Mouse (Mus musculus) neural tube, embryonic 12.5 days (tissue): ENCODE results near the gene Smim14. TPM values are rescaled to one million over a fixed set of nuclear protein-coding genes. Genes with fewer than 3 reads are reported as not detected.
"Not testable (repeated sequence)": the region's sequence is repeated elsewhere in the genome, so short reads cannot be mapped to it uniquely, and the experiment has no call there.

Experiments
- ATAC-seq: fragments of 200-750 bp; cut with Nextera tagmentation; 2 replicates; pipeline ENCODE4 v1.8.0; 2017; ENCODE audit warnings: low read depth, mild to moderate bottlenecking, moderate TSS enrichment, moderate library complexity; ENCODE audit not compliant: low FRiP score
- H3K27ac ChIP-seq: fragments of 300-500 bp; sonication (generic); 2 replicates; pipeline ENCODE4 v1.5.1; 2016
- H3K27me3 ChIP-seq: fragments of 300-500 bp; sonication (generic); replicated peaks from 2 replicates; pipeline ENCODE4 v1.6.1; 2016; ENCODE audit warnings: mild to moderate bottlenecking
- H3K36me3 ChIP-seq: fragments of 300-500 bp; sonication (generic); 2 replicates; pipeline ENCODE4 v1.6.1; 2016; ENCODE audit warnings: mild to moderate bottlenecking
- H3K4me1 ChIP-seq: fragments of 300-500 bp; sonication (generic); 2 replicates; pipeline ENCODE4 v1.6.1; 2016
- H3K4me2 ChIP-seq: fragments of 300-500 bp; sonication (generic); replicated peaks from 2 replicates; pipeline ENCODE4 v1.6.1; 2016; ENCODE audit warnings: mild to moderate bottlenecking
- H3K4me3 ChIP-seq: fragments of 300-500 bp; sonication (generic); 2 replicates; pipeline ENCODE4 v1.5.1; 2016
- H3K9ac ChIP-seq: fragments of 300-500 bp; sonication (generic); 2 replicates; pipeline ENCODE4 v1.6.1; 2016; ENCODE audit warnings: mild to moderate bottlenecking
- H3K9me3 ChIP-seq: fragments of 300-500 bp; sonication (generic); 2 replicates; pipeline ENCODE4 v1.6.1; 2016; ENCODE audit warnings: mild to moderate bottlenecking
- WGBS: fragments of 180-500 bp; shearing (Covaris S2); methylation state at CpG from one replicate; pipeline ENCODE4 v1.1.7; 2016; 5-methylcytosine and 5-hydroxymethylcytosine counted together
- polyA plus RNA-seq: library from polyadenylated mRNA; unstranded; fragments of >200 nt; fragmentation: Nextera tagmentation; extraction: Ambion mirVana; gene quantifications from 2 replicates; pipeline ENCODE4 v1.2.1, GENCODE M21; 2016

The Smim14 gene
- polyA plus RNA-seq, 1 experiment from 2014 or later: 148 TPM

DNA sequence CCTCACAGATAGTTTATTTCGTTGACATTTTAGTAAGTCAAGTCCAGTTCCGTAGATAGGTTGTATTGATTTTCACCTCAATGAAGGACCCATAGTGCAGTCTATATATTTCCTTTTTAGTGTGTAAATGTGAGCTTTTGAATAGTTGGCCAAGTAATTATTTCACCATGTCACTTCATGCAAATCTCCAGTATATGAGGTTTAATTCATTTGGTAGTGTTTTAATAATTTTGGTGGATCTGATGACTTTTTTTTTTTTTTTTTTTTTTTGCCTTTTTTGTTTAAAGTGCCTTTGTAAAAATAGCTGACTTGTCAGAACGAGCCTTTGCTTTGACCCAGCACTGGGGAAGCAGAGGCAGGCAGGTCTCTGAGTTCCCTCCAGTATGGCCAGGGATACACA, 2.8 kb upstream of the Smim14 start:
- Histone ChIP-seq H3K27ac (no peak overlapping the region), H3K4me2 (no peak overlapping the region), H3K36me3 (no peaks in the 10 kb centered on the region), H3K9ac (no peak overlapping the region), H3K4me1 (peaks cover 8% of the 10 kb centered on the region), H3K27me3 (no peaks in the 10 kb centered on the region), H3K9me3 (no peaks in the 10 kb centered on the region), H3K4me3 (no peak overlapping the region)
- WGBS: 96% methylated on average over 3 of the region's 3 CpGs
- ATAC-seq: no peak

DNA sequence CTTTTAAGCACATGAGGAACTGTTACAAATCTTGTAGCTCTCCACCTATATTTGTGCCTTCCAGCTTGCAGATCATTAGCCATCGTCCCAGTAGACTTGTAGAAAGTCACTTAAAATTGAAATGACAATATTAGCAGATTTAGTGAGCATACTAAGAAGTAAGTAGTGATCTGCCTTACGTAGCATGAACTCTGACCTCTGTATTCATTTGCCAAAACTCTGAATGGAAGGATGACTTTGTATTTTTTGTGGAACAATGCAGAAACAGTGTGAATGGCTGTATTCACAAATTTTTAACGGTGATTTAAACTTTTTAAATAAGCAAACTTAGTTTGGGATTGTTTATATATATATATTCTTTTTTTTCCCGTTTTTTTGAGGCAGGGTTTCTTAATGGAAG, 1.8 kb upstream of the Smim14 start:
- no peaks in the 10 kb centered on the region for H3K36me3 ChIP-seq
- H3K4me2 ChIP-seq: peak overlapping the region; percentile 54
- H3K27me3 ChIP-seq: no peaks in the 10 kb centered on the region
- H3K9me3 ChIP-seq: no peaks in the 10 kb centered on the region
- peaks cover 8% of the 10 kb centered on the region for H3K4me1 ChIP-seq
- no peak overlapping the region for H3K9ac ChIP-seq
- 36% methylated on average over 4 of the region's 4 CpGs for WGBS
- no peak overlapping the region for H3K27ac ChIP-seq
- H3K4me3 ChIP-seq: 0 out of 2 replicates have a peak overlapping the region, but pooled peaks have one; percentile 7
- ATAC-seq: no peak

DNA sequence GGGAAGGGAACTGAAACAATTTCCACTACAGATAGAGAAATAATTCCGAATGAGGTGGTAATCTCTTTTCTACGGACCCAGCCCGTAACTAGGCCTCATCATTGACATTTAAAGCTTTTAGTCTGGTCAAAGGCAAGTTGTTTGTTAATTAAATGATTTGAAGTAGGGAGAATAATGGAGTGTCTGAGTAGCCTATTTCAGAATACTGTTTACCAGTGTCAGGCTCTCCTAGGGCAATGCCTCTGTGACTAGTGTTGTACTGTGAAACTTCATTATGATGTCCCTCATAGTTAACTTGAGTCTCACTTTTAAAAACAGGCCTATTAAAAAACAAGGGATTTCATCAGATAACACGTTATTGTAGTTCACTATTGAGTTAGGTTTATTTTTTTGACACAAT, 1.1 kb upstream of the Smim14 start:
- peaks cover 8% of the 10 kb centered on the region for H3K4me1 ChIP-seq

GRCm38 (mm10) chr5:65537420-65538071, 562 bp upstream of the Smim14 start:
- H3K36me3 ChIP-seq: no peaks in the 10 kb centered on the region
- peak; percentile 81 for ATAC-seq
- peak overlapping the region; percentile 69 for H3K4me2 ChIP-seq
- H3K4me3 ChIP-seq: peak overlapping the region; percentile 92
- H3K4me1 ChIP-seq: peaks cover 8% of the 10 kb centered on the region
- no peaks in the 10 kb centered on the region for H3K27me3 ChIP-seq
- peak overlapping the region; percentile 99 for H3K9ac ChIP-seq
- H3K27ac ChIP-seq: peak overlapping the region; percentile 99
- no peaks in the 10 kb centered on the region for H3K9me3 ChIP-seq
- WGBS: under 1% methylated on average over 56 of the region's 59 CpGs

More for the DNA sequence above, 1.1 kb upstream of the Smim14 start:
- Histone ChIP-seq H3K36me3 (no peaks in the 10 kb centered on the region), H3K27ac (peak overlapping the region; percentile 99), H3K9me3 (no peaks in the 10 kb centered on the region), H3K9ac (peak overlapping the region; percentile 99), H3K4me2 (peak overlapping the region; percentile 69), H3K4me3 (peak overlapping the region; percentile 92), H3K27me3 (no peaks in the 10 kb centered on the region)
- ATAC-seq: no peak
- WGBS: 1% methylated on average over 4 of the region's 4 CpGs

DNA sequence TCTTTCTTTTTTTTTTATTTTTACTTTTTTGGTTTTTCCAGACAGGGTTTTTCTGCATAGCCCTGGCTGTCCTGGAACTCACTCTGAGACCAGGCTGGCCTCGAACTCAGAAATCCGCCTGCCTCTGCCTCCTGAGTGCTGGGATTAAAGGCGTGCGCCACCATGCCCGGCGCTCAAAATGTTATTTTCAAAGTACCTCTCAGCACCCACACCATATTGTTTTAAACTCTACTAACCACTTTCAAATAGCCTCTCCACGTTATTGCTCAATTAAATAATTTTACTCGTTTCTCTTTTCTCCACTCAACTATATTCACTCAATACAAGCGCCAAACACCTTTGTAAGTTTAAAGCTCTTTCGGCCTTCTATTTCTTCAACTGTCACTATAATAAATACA, 917 bp downstream of the Smim14 start:
- Histone ChIP-seq H3K4me2 (peak overlapping the region; percentile 69), H3K9ac (0 out of 2 replicates have a peak overlapping the region, but pooled peaks have one; percentile 18), H3K4me3 (0 out of 2 replicates have a peak overlapping the region, but pooled peaks have one; percentile 92)
- H3K4me1 ChIP-seq, H3K27me3 ChIP-seq, H3K36me3 ChIP-seq, ATAC-seq, H3K9me3 ChIP-seq, H3K27ac ChIP-seq: not testable (repeated sequence)
- 87% methylated on average over 10 of the region's 10 CpGs for WGBS

DNA sequence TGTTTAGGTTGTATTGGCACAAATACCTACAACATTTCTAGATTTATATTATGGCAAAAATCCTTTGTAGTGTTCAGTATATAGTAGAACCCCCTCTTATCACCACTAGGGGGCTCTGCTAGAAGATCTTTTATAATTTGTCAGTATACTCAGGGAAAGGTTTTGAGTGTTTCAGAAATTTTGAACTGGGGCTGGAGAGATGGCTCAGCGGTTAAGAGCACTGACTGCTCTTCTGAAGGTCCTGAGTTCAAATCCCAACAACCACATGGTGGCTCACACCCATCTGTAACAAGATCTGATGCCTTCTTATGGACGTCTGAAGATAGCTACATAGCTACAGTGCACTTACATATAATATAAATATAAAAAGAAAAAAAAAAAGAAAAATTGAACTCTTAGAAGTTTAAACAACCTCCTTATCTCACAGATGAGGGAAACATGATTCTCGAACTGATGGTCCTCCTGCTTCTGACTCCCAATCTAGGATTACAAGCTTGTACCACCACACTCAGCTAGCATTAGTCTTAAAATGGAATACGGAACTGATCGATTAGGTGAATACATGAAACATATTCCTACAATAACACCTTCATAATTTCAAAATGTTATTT, 1.4 kb downstream of the Smim14 start:
- peaks cover 8% of the 10 kb centered on the region for H3K4me1 ChIP-seq
- 75% methylated on average over 5 of the region's 5 CpGs for WGBS

DNA sequence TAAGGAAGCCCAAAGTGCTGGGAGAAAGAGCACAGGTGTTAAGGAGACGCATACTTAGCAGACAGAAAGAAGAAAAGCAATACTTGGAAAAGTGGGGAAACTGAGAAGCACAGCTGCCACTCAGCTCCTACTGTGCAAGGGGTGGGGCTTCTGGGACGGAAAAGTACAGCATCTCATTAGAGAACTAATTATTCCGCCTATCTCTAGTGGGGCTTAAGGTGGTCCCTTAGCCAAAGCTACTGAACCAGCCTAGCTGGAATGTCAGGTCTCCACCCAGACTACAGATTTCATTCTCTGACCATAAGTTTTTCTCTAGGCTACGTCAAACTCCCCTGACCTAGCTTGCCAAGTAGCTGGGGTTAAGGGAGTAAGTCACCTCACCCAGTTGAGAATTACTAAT, 2.5 kb downstream of the Smim14 start:
- H3K27ac ChIP-seq: no peak overlapping the region
- H3K9ac ChIP-seq: no peak overlapping the region
- peaks cover 8% of the 10 kb centered on the region for H3K4me1 ChIP-seq
- no peaks in the 10 kb centered on the region for H3K9me3 ChIP-seq
- no peak overlapping the region for H3K4me3 ChIP-seq
- H3K36me3 ChIP-seq: no peaks in the 10 kb centered on the region
- no peak overlapping the region for H3K4me2 ChIP-seq
- H3K27me3 ChIP-seq: no peaks in the 10 kb centered on the region
- 78% methylated on average over 4 of the region's 4 CpGs for WGBS
- ATAC-seq: no peak

More for the DNA sequence above, 1.4 kb downstream of the Smim14 start:
- ATAC-seq: no peak
- H3K4me3 ChIP-seq: no peak overlapping the region
- no peak overlapping the region for H3K9ac ChIP-seq
- no peaks in the 10 kb centered on the region for H3K9me3 ChIP-seq
- H3K36me3 ChIP-seq: no peaks in the 10 kb centered on the region
- H3K27ac ChIP-seq: no peak overlapping the region
- H3K27me3 ChIP-seq: no peaks in the 10 kb centered on the region
- no peak overlapping the region for H3K4me2 ChIP-seq

GRCm38 (mm10) chr5:65531283-65531682, 5.7 kb downstream of the Smim14 start:
- no peak overlapping the region for H3K9ac ChIP-seq
- H3K27ac ChIP-seq: no peak overlapping the region
- H3K4me1 ChIP-seq: no peaks in the 10 kb centered on the region; the same call in 1 of the 2 replicates
- ATAC-seq: no peak
- no peaks in the 10 kb centered on the region for H3K27me3 ChIP-seq
- no peak overlapping the region for H3K4me3 ChIP-seq
- H3K36me3 ChIP-seq: no peaks in the 10 kb centered on the region
- H3K9me3 ChIP-seq: no peaks in the 10 kb centered on the region
- no peak overlapping the region for H3K4me2 ChIP-seq
- 71% methylated on average over 3 of the region's 3 CpGs for WGBS

GRCm38 (mm10) chr5:65525674-65526443, 11.1 kb downstream of the Smim14 start:
- WGBS: 5% methylated on average over 8 of the region's 8 CpGs

DNA sequence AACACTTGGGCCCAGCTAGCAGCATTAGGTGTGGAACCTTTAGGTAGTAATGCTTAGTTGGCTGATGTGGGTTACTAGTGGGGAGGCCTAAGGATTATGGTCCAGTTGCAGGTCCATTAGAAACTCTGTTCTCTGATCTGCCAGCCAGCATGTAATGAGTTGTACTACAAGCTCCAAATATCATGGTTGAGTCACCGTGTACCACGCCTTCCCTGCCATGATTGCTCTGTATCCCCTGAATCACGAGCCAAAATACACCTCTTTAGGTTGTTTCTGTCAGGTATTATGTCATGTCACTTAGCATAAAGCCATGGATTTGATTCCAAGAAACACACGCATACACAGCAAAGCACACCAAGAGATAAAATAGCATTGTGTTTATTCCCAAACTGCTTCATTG, 12.2 kb downstream of the Smim14 start:
- H3K9me3 ChIP-seq: no peaks in the 10 kb centered on the region
- H3K4me3 ChIP-seq: no peak overlapping the region
- no peaks in the 10 kb centered on the region for H3K36me3 ChIP-seq
- no peak overlapping the region for H3K4me2 ChIP-seq
- no peak overlapping the region for H3K27ac ChIP-seq
- no peaks in the 10 kb centered on the region for H3K27me3 ChIP-seq
- no peaks in the 10 kb centered on the region for H3K4me1 ChIP-seq
- H3K9ac ChIP-seq: no peak overlapping the region
- 75% methylated on average over 4 of the region's 4 CpGs for WGBS
- no peak for ATAC-seq

More at GRCm38 (mm10) chr5:65525674-65526443, 11.1 kb downstream of the Smim14 start:
- no peaks in the 10 kb centered on the region for H3K9me3 ChIP-seq
- no peaks in the 10 kb centered on the region for H3K27me3 ChIP-seq
- H3K9ac ChIP-seq: no peak overlapping the region
- ATAC-seq: no peak
- no peaks in the 10 kb centered on the region for H3K4me1 ChIP-seq
- H3K36me3 ChIP-seq: no peaks in the 10 kb centered on the region
- H3K4me2 ChIP-seq: no peak overlapping the region
- H3K4me3 ChIP-seq: no peak overlapping the region
- no peak overlapping the region for H3K27ac ChIP-seq

DNA sequence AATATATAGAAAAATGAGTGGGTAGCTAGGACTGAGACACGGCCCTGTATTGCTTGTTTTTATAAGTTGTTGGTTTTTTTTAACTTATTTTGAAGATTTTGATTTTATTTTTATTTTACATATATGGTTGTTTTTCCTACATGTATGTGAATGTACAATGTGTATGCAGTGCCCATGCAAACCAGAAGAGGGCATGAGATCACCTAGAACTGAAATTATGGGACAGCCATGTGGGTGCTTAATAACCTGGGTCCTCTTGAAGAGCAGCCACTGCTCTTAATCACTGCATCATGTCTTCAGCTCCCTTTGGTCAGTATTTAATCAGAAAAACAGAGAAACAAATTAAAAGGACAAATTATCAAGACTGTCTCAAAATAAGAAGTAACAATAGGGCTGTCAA, 15.2 kb downstream of the Smim14 start:
- H3K27me3 ChIP-seq: no peaks in the 10 kb centered on the region
- no peak for ATAC-seq
- 92% methylated on average over 1 of the region's 1 CpGs for WGBS

GRCm38 (mm10) chr5:65514635-65515278, 22.2 kb downstream of the Smim14 start:
- Histone ChIP-seq H3K4me1 (no peaks in the 10 kb centered on the region), H3K27me3 (no peaks in the 10 kb centered on the region), H3K9me3 (no peaks in the 10 kb centered on the region), H3K4me2 (no peak overlapping the region), H3K36me3 (no peaks in the 10 kb centered on the region), H3K9ac (no peak overlapping the region), H3K4me3 (no peak overlapping the region), H3K27ac (no peak overlapping the region)
- no peak for ATAC-seq
- 68% methylated on average over 5 of the region's 5 CpGs for WGBS

More for the DNA sequence above, 15.2 kb downstream of the Smim14 start:
- Histone ChIP-seq H3K36me3 (no peaks in the 10 kb centered on the region), H3K27ac (no peak overlapping the region), H3K9ac (no peak overlapping the region), H3K4me1 (no peaks in the 10 kb centered on the region), H3K9me3 (no peaks in the 10 kb centered on the region), H3K4me2 (no peak overlapping the region), H3K4me3 (no peak overlapping the region)
